Mouse (Mus musculus) bone marrow macrophage, adult 2 months (primary cell): ENCODE measurements around the gene Pi4k2b. TPM values are rescaled to one million over a fixed set of nuclear protein-coding genes. Genes with fewer than 3 reads are reported as not detected.
"Not testable (repeated sequence)": the region's sequence is repeated elsewhere in the genome, so short reads cannot be mapped to it uniquely, and the experiment has no call there.

Experiments used
- H3K27ac ChIP-seq: 2 replicates; pipeline ENCODE4 v1.5.1; 2012; ENCODE audit warnings: low read depth, low read length; ENCODE audit not compliant: insufficient read depth
- H3K4me1 ChIP-seq: 2 replicates; pipeline ENCODE4 v1.6.1; 2012; ENCODE audit warnings: low read length; ENCODE audit not compliant: control insufficient read depth, insufficient read depth
- H3K4me3 ChIP-seq: 2 replicates; pipeline ENCODE4 v1.5.1; 2012; ENCODE audit warnings: mild to moderate bottlenecking, low read length, moderate library complexity; ENCODE audit not compliant: insufficient read depth
- CTCF ChIP-seq: IDR thresholded peaks from 2 replicates; pipeline ENCODE4 v1.5.1; 2012; ENCODE audit warnings: low read depth, mild to moderate bottlenecking, low read length, moderate library complexity
- POLR2A ChIP-seq: IDR thresholded peaks from 2 replicates; pipeline ENCODE4 v1.6.1; 2012; ENCODE audit warnings: mild to moderate bottlenecking, low read depth, low read length, borderline replicate concordance
- polyA plus RNA-seq: library from polyadenylated mRNA; stranded (reverse); fragments of >200 nt; gene quantifications from 2 replicates; pipeline ENCODE4 v1.2.4, GENCODE M21; 2012; ENCODE audit not compliant: missing spikeins, insufficient read depth, insufficient read length

The Pi4k2b gene
- polyA plus RNA-seq, 1 experiment: 11.0 TPM

DNA sequence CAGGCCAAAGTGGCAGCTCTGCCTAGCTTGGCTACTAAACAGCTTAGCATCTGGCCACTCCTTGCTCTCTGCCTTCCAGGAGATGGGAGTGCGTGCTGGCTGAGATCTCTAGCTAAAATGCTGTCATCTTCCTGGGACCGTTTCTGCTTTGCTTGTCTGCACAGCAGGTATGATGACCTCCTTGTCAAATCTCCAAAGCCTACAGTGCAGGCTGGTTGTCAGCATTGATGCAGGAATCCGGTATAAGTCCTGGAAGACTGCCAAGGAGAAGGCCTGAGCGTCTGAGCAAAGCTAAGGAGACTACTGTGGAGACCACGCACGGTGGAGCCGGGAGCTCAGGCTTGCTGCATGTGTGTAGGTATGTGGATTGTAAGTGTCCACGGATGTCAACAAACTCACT is 33.9 kb downstream of the Pi4k2b start, which contains the start of gene Zcchc4:
Gene Zcchc4, plus strand, starts transcription at position 173 of the 400 bp plus-strand sequence.
- TF ChIP-seq POLR2A (no peak), CTCF (no peak)
- H3K4me3 ChIP-seq: no peak within 1 kb of the TSS
- H3K27ac ChIP-seq: no peak within 1 kb of the TSS
- no peaks in the 10 kb centered on the region for H3K4me1 ChIP-seq

DNA sequence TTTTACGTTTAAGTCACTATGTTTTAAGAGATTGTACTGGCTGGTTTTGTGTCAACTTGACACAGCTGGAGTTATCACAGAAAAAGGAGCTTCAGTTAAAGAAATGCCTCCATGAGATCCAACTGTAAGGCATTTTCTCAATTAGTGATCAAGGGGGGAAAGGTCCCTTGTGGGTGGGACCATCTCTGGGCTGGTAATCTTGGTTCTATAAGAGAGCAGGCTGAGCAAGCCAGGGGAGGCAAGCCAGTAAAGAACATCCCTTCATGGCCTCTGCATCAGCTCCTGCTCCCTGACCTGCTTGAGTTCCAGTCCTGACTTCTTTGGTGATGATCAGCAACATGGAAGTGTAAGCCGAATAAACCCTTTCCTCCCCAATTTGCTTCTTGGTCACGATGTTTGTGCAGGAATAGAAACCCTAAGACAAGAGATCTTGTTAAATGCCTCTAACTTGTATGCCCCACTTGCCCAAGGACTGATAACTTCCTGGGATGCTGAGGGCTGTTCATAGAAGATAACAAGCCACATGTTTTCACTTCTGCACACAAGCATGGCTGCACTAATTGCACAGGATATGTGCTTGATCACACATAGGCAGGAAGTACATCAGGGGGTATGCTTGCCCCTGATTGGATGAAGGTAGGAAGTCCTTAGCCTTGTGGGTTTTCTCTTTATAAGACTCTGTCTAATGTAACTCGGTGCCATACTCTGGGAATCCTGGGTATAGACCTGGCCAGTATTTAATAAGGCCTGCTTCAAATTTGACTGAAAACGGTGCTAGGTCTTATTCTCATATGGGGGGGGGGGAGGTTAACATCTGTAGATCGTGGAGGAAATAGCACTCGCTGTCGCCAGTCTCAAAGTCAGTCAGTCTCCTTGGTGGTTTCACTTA is 35.3 kb downstream of the Pi4k2b start:
- H3K4me3 ChIP-seq, H3K4me1 ChIP-seq, H3K27ac ChIP-seq: not testable (repeated sequence)

DNA sequence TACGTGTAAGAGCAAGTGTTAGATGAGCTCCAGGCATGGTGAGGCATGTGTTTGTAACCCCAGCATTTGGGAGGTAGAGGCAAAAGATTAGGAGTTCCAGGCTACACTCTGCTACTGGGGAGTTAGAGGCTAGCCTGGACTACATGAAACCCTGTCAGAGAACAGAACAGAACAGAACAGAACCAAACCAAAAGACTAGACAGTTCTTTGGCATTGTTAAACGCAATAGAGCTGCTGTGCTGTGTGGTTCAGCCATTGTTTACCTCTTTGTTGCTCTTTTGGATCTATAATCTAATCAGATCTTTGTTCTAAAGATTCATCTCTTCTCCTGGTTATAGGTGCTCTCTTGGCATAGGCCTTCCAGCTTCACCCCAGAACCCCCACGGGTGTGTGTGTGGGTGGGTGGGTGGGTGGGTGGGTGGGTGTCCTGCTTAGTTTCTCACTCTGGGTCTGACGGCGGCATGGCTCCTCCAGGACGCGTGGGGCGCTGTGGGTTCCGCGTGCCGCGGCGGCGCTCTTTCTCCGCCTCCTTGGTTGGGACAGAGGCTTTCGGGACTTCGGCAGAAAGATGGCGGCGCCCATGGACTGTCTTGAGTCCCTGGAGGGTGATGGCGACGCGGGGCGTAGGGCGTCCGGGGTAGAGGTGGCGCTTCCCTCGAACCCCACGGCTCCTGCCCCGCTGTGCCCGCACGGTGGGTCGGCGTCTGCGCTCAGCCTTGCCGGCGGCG is 41.3 kb downstream of the Pi4k2b start:
- Histone ChIP-seq H3K27ac (peak overlapping the region; percentile 46), H3K4me1 (peaks cover 14% of the 10 kb centered on the region), H3K4me3 (peak overlapping the region; percentile 85)
- TF ChIP-seq POLR2A: no peak
- peak; percentile 63 for TF ChIP-seq CTCF

DNA sequence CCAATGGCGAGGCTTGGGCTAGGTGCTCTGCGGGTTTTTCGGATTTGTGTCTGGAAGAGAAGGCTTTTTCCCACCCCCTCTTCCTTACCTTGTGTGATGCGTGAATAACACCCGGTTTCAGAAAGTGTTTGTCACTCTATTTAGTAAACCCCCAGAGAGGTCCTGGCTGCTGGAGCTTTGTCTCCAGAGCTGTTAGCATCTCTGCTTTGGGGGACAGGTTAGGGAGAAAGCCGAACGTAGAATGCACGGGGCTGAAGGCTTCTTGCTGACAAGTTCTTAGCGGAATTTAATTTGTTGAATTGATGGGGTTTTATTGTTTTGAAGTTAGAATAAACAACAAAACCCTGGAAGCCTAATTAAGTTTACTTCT is 41.9 kb downstream of the Pi4k2b start:
- H3K4me1 ChIP-seq: peaks cover 14% of the 10 kb centered on the region
- H3K27ac ChIP-seq: peak overlapping the region; percentile 46
- H3K4me3 ChIP-seq: peak overlapping the region; percentile 85
- TF ChIP-seq POLR2A (no peak), CTCF (no peak)

DNA sequence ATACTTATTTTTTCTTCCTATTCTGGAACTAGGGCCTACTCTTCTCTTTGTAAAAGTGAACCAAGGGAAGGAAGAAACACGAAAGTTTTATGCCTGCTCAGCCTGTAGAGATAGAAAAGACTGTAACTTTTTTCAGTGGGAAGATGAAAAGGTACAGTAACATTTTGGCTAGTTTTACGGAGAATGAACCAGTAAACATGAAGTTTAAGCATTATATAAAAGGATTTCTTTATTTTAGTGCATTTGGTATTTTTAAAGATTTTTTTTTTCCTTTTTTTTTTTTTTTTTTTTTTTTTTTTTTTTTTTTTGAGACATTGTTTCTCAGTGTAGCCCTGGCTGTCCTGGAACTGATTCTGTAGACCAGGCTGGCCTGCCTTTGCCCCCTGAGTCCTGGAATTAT is 42.6 kb downstream of the Pi4k2b start:
- TF ChIP-seq POLR2A: no peak
- TF ChIP-seq CTCF: no peak
- Histone ChIP-seq H3K27ac (no peak overlapping the region), H3K4me3 (no peak overlapping the region), H3K4me1 (peaks cover 14% of the 10 kb centered on the region)

DNA sequence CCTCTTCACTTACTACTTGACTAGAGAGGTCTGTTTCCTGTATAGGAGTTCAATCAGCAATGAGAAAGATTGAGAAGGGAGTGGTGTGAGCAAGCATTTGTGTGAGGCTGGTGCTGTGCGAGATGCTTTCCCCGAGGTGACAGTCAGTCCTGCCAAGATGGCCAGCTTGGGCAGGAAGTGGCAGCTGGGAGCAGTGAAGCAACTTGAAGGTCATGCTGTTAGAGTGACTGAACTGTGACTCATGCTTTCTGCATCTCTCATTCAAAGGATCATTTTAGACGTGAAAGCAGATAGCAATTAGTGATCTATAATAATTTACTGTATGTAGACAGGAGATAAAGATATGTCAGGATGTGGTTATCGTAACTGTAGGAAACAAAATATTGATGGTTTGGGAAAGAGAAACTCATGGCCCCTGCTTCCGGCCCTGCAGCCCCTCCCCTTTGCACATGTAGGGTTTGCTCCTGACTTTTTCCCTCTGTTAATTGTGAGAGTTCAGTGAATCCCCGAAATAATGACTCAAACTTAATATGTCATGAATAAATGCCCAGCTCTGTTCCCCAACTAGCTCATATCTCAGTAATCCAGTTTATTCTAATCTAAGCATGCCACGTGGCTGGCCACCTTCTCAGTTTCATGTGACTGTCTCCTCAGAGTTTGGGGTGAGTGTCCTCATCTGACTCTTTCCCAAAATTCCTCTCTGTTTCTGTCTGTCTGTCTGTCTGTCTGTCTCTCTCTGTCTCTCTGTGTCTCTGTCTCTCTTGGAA is 45.4 kb downstream of the Pi4k2b start:
- no peak overlapping the region for H3K4me3 ChIP-seq
- H3K4me1 ChIP-seq: peaks cover 14% of the 10 kb centered on the region
- TF ChIP-seq POLR2A (no peak), CTCF (no peak)
- peak overlapping the region; percentile 44 for H3K27ac ChIP-seq

DNA sequence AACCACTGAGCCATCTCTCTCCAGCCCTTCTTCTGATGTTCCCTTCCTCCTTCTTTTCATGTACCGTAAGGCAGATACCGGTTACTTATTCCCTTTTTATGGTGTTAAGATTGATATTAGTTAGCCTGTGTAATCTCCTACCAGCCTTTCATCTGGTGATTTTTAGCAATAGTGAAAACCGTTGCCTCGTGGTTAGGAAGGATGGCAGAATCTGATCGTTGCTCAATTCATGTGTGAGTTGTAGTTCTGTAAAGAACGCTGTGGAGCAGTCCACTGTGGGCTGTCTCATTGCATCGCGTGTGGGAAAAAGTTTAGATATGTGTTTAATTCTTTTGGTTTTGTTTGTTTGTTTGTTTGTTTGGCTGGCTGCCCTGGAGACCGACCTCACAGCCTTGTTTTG is 51.9 kb downstream of the Pi4k2b start:
- no peak for TF ChIP-seq POLR2A
- no peak overlapping the region for H3K4me3 ChIP-seq

DNA sequence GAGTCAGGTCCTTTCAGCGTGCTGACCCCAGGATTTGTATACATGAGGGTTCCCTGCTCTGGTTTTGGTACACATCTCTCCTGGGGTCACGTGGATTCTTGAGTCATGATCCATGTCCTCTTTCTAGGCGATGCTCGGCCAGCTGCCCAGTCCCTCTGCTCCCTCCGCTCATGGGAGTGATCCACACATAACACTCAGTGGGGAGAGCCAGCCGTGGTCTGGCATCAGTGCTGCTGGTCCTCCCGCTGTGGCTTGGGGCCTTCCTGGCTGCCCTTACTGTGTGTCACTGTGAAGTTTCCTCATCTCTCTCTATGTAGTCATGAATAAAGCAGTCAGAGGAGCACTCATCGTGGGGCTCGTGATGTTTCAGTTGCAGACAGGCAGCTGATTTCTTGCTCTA is 52.7 kb downstream of the Pi4k2b start:
- H3K4me3 ChIP-seq: no peak overlapping the region
- TF ChIP-seq POLR2A (no peak), CTCF (no peak)
- no peak overlapping the region for H3K27ac ChIP-seq
- H3K4me1 ChIP-seq: peaks cover 14% of the 10 kb centered on the region

More for the DNA sequence above, 51.9 kb downstream of the Pi4k2b start:
- H3K4me1 ChIP-seq: peaks cover 14% of the 10 kb centered on the region
- no peak overlapping the region for H3K27ac ChIP-seq

DNA sequence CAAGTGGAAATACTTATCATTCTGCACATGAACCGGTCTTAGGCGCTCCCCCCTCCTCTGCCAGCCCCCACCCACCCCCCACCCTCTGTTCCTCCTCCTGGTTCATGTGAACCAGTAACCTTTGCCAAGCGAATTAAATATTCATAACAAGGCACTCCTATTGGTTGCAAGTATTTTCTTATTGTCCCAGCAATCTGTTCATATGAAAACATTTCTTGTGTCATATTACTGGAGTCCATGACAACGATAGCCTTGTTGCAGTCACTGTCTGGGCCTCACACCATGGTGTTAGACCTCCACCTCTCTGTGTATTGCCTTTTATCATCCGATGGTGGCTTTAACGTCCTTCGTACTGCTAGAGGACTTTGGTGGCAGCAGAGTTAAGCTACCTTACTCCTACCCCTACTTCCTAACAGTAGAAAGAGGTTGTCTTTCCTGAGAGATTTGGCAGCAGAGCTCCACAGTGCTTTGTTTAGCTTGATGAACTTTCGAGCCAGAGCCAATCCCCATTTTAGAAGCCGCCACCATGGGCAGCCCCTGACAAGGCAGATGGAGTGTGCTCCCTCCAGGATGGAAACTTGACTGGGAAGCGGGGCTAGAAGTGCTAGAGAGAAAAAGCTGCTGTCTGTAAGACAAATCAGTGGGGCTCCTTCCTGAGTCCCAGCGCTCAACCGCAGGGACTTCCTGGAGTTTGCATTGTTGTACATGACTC is 58.1 kb downstream of the Pi4k2b start:
- TF ChIP-seq CTCF: no peak
- TF ChIP-seq POLR2A: no peak
- Histone ChIP-seq H3K4me3 (no peak overlapping the region), H3K4me1 (no peaks in the 10 kb centered on the region), H3K27ac (no peak overlapping the region)

DNA sequence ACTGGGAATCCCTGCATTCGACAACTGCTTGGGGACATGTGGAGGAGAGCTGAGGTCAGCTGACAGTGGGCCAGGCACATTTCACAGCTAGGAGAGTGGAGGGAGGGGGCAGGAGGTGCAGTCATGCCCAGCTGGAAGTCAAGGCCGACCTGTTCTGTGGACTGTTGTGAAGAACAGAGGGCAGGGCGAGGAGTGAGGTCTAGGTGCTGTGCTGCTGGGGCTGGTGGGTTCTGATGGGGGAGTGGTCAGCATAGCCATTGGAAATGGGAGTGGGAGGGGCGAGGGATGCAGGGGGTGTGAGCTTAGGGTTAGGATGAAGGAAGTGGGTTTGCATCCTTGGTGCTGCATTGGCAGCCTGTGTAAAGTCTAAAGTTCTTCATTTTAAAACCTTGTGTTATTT is 64.4 kb downstream of the Pi4k2b start:
- TF ChIP-seq POLR2A (no peak), CTCF (no peak)
- H3K4me3 ChIP-seq: no peak overlapping the region
- no peak overlapping the region for H3K27ac ChIP-seq
- no peaks in the 10 kb centered on the region for H3K4me1 ChIP-seq
